In the genomic region with DNA sequence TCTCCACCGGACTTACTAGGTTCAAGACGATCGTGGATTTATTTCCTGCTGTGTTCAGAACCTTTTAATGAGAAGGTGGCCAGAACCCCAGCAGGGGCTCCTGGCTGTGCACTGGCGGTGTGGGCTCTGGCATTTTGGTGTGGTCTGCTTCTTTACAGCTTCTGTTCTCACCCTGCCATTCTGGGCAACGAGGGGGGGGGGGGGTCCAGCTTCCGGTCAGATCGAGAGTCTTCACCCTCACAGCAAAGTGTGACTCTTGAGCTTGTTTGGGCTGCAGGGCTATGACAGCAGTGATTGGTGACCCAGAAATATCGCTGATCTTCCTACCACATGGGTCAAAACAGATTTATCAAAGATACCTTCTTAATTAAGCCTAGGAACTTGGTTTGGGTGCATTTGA, we compare ENCODE assay signal across 28 mouse cellular contexts. TPM values are rescaled to one million over a fixed set of nuclear protein-coding genes. Genes with fewer than 3 reads are reported as not detected.
"Had no signal": no experiment of that assay in that cellular context is flagged by ENCODE, and none has a peak within 500 bp of the region (broad histone marks: within the 10 kb centered on the region; RNA-seq: fewer than 3 reads in every experiment).

No protein-coding gene starts in this region.

- H3K4me3 ChIP-seq: embryonic facial prominence, embryonic 10.5 days; embryonic facial prominence, embryonic 12.5 days; embryonic facial prominence, embryonic 13.5 days; embryonic facial prominence, embryonic 15.5 days; erythroblast, embryonic 14.5 days; forebrain, embryonic 10.5 days; forebrain, embryonic 12.5 days; forebrain, embryonic 13.5 days; forebrain, embryonic 15.5 days; gastrocnemius, adult 2 months; heart, adult 2 months had no signal

- H3K27me3 ChIP-seq: embryonic facial prominence, embryonic 12.5 days; embryonic facial prominence, embryonic 13.5 days; embryonic facial prominence, embryonic 15.5 days; forebrain, embryonic 12.5 days; forebrain, embryonic 13.5 days; forebrain, embryonic 15.5 days had no signal

- H3K4me1 ChIP-seq: embryonic facial prominence, embryonic 10.5 days; embryonic facial prominence, embryonic 12.5 days; embryonic facial prominence, embryonic 13.5 days; embryonic facial prominence, embryonic 15.5 days; forebrain, embryonic 10.5 days; forebrain, embryonic 12.5 days; forebrain, embryonic 13.5 days; forebrain, embryonic 15.5 days had no signal

- H3K27ac ChIP-seq: embryonic facial prominence, embryonic 10.5 days; embryonic facial prominence, embryonic 12.5 days; embryonic facial prominence, embryonic 13.5 days; embryonic facial prominence, embryonic 15.5 days; forebrain, embryonic 10.5 days; forebrain, embryonic 12.5 days; forebrain, embryonic 13.5 days; forebrain, embryonic 15.5 days; gastrocnemius, adult 2 months; heart, adult 2 months had no signal

- DNase-seq: embryo, embryonic 11 days; forebrain, postnatal 0 days; gastrocnemius, adult 2 months; gastrocnemius, postnatal 10 days; gastrocnemius, postnatal 14 days; gastrocnemius, postnatal 25 days; gastrocnemius, postnatal 36 days; heart, adult 2 months had no signal

- H3K9me3 ChIP-seq: embryonic facial prominence, embryonic 10.5 days; embryonic facial prominence, embryonic 12.5 days; embryonic facial prominence, embryonic 13.5 days; embryonic facial prominence, embryonic 15.5 days; forebrain, embryonic 10.5 days; forebrain, embryonic 12.5 days; forebrain, embryonic 13.5 days; forebrain, embryonic 15.5 days had no signal

- H3K36me3 ChIP-seq: embryonic facial prominence, embryonic 10.5 days; embryonic facial prominence, embryonic 12.5 days; embryonic facial prominence, embryonic 13.5 days; embryonic facial prominence, embryonic 15.5 days; forebrain, embryonic 10.5 days; forebrain, embryonic 12.5 days; forebrain, embryonic 15.5 days had no signal

RNA-seq across cellular contexts. Expression of a gene that starts 8.5 kb away (rescaled TPM):
- total RNA-seq: common myeloid progenitor, adult 5-6 weeks; gastrocnemius, adult 18-20 months; gastrocnemius, adult 2 months; gastrocnemius, adult 8-10 months; gastrocnemius, postnatal 10 days; gastrocnemius, postnatal 14 days; gastrocnemius, postnatal 25 days; gastrocnemius, postnatal 36 days; gastrocnemius, postnatal 4 days; granulocyte monocyte progenitor cell, adult 5-6 weeks; heart, adult 2 months; heart, adult 8-10 months had no signal
- polyA plus RNA-seq: embryonic facial prominence, embryonic 10.5 days; embryonic facial prominence, embryonic 11.5 days; embryonic facial prominence, embryonic 12.5 days; embryonic facial prominence, embryonic 13.5 days; embryonic facial prominence, embryonic 14.5 days; embryonic facial prominence, embryonic 15.5 days; erythroblast, embryonic 14.5 days; forebrain, embryonic 11.5 days; forebrain, embryonic 12.5 days; forebrain, embryonic 14.5 days; heart, embryonic 11.5 days had no signal
